Mouse (Mus musculus) heart, adult 9 months (tissue): ENCODE results near the gene Nos3.

ENCODE experiments used
- DNase-seq, 2 experiments: peaks; one replicate each; pipeline ENCODE4 v3.0.0; 2022; ENCODE audit warnings: low spot score in 2 of 2

Nos3 gene

GRCm38 (mm10) chr5:24426556-24427284, 62.1 kb downstream of the Nos3 start:
- DNase-seq: no peak

GRCm38 (mm10) chr5:24427285-24427633, 62.6 kb downstream of the Nos3 start:
- no peak for DNase-seq

GRCm38 (mm10) chr5:24427981-24428402, 63.4 kb downstream of the Nos3 start:
- DNase-seq: no peak

GRCm38 (mm10) chr5:24428596-24428995, 64.0 kb downstream of the Nos3 start:
- DNase-seq: no peak

- DNase-seq: no peak
Measured at GRCm38 (mm10) chr5:24433993-24434392, 69.4 kb downstream of the Nos3 start.
